Mouse (Mus musculus) cortical plate, adult 2 months (tissue): ENCODE results near the gene Mmel1. TPM values are rescaled to one million over a fixed set of nuclear protein-coding genes. Genes with fewer than 3 reads are reported as not detected.

Source experiments
- H3K27ac ChIP-seq: fragments of 200-500 bp; 2 replicates; pipeline ENCODE4 v1.5.1; 2012; ENCODE audit warnings: low read length, control low read depth, inconsistent platforms; ENCODE audit not compliant: insufficient read depth
- H3K4me1 ChIP-seq: fragments of 200-500 bp; 2 replicates; pipeline ENCODE4 v1.6.1; 2011; ENCODE audit warnings: low read length; ENCODE audit not compliant: control insufficient read depth, insufficient read depth
- H3K4me3 ChIP-seq: fragments of 200-500 bp; 2 replicates; pipeline ENCODE4 v1.5.1; 2011; ENCODE audit warnings: mild to moderate bottlenecking, low read length, control low read depth; ENCODE audit not compliant: insufficient read depth
- CTCF ChIP-seq: fragments of 200-500 bp; IDR thresholded peaks from 2 replicates; pipeline ENCODE4 v1.5.1; 2011; ENCODE audit warnings: mild to moderate bottlenecking, control low read depth, low read length; ENCODE audit not compliant: insufficient read depth; ENCODE audit errors: extremely low read depth
- POLR2A ChIP-seq: fragments of 200-500 bp; IDR thresholded peaks from 2 replicates; pipeline ENCODE4 v1.6.1; 2011; ENCODE audit warnings: mild to moderate bottlenecking, low read length, control low read depth; ENCODE audit not compliant: insufficient read depth; ENCODE audit errors: extremely low read depth
- polyA plus RNA-seq: library from polyadenylated mRNA; depleted of rRNA; stranded (reverse); fragments of >200 nt; gene quantifications from 2 replicates; pipeline ENCODE4 v1.2.3, GENCODE M21; 2012

Gene Mmel1
- polyA plus RNA-seq, 1 experiment: 1.2 TPM

GRCm38 (mm10) chr4:154839406-154839805 is 30.0 kb upstream of the Mmel1 start:
- H3K4me1 ChIP-seq: no peaks in the 10 kb centered on the region
- no peak overlapping the region for H3K27ac ChIP-seq
- TF ChIP-seq POLR2A: no peak
- no peak for TF ChIP-seq CTCF
- no peak overlapping the region for H3K4me3 ChIP-seq

GRCm38 (mm10) chr4:154852696-154853095 is 16.7 kb upstream of the Mmel1 start:
- Histone ChIP-seq H3K27ac (no peak overlapping the region), H3K4me3 (no peak overlapping the region), H3K4me1 (no peaks in the 10 kb centered on the region)
- no peak for TF ChIP-seq POLR2A
- TF ChIP-seq CTCF: no peak

GRCm38 (mm10) chr4:154853881-154854280 is 15.5 kb upstream of the Mmel1 start:
- Histone ChIP-seq H3K27ac (no peak overlapping the region), H3K4me3 (no peak overlapping the region), H3K4me1 (no peaks in the 10 kb centered on the region)
- TF ChIP-seq CTCF (no peak), POLR2A (no peak)

GRCm38 (mm10) chr4:154854676-154855345 is 14.6 kb upstream of the Mmel1 start:
- Histone ChIP-seq H3K27ac (no peak overlapping the region), H3K4me1 (no peaks in the 10 kb centered on the region), H3K4me3 (peak overlapping the region; percentile 46; the same call in 1 of the 2 replicates)
- TF ChIP-seq POLR2A (no peak), CTCF (no peak)

- Histone ChIP-seq H3K4me1 (no peaks in the 10 kb centered on the region), H3K27ac (peak overlapping the region; percentile 82), H3K4me3 (peak overlapping the region; percentile 46)
- TF ChIP-seq POLR2A (peak; percentile 37; the same call in 1 of the 2 replicates), CTCF (peak; percentile 45)
Observed at GRCm38 (mm10) chr4:154855721-154856479, 13.5 kb upstream of the Mmel1 start.

GRCm38 (mm10) chr4:154856480-154856837 is 12.9 kb upstream of the Mmel1 start:
- H3K4me3 ChIP-seq: peak overlapping the region; percentile 46
- no peaks in the 10 kb centered on the region for H3K4me1 ChIP-seq
- no peak overlapping the region for H3K27ac ChIP-seq
- TF ChIP-seq POLR2A (no peak), CTCF (no peak)

- no peak overlapping the region; the same call in 1 of the 2 replicates for H3K4me3 ChIP-seq
- no peaks in the 10 kb centered on the region for H3K4me1 ChIP-seq
- TF ChIP-seq POLR2A: no peak
- no peak for TF ChIP-seq CTCF
- H3K27ac ChIP-seq: no peak overlapping the region
Observed at GRCm38 (mm10) chr4:154856882-154857281, 12.5 kb upstream of the Mmel1 start.

- Histone ChIP-seq H3K4me3 (no peak overlapping the region), H3K4me1 (no peaks in the 10 kb centered on the region), H3K27ac (no peak overlapping the region)
- TF ChIP-seq CTCF (no peak), POLR2A (no peak)
Observed at GRCm38 (mm10) chr4:154857366-154858240, 11.8 kb upstream of the Mmel1 start.

- TF ChIP-seq POLR2A (no peak), CTCF (no peak)
- no peak overlapping the region for H3K4me3 ChIP-seq
- H3K27ac ChIP-seq: no peak overlapping the region
- no peaks in the 10 kb centered on the region for H3K4me1 ChIP-seq
Observed at GRCm38 (mm10) chr4:154858601-154859000, 10.8 kb upstream of the Mmel1 start.
